Mouse (Mus musculus): Measurements from ENCODE around the gene Sap18. TPM values are rescaled to one million over a fixed set of nuclear protein-coding genes. Genes with fewer than 3 reads are reported as not detected.

The Sap18 gene
- polyA plus RNA-seq, 1 experiment, result 4.9 TPM

DNA sequence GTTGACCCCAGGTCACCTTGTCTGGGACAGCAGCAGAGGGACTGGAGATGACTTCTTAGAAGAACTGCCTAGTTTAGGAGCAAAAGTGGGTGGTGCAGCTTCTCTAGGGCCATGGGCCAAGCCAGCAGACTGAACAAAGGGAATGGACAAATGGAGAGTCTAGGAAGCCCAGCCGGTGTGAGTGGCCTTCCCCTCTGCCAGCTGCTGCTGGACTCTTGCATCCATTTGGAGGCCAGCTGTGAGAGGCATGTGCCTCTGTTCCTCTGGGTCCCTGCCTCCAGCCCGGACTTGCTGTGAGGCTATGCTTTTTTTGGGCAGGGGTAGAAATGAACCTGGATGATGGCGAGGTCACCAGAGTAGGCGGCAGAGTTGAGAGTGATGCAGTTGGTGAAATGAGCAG lies 39.7 kb upstream of the Sap18 start, which contains the start of gene Lats2:
Lats2 (minus strand) TSS at position 152 of the 400 bp plus-strand sequence.
- WGBS, result 95% methylated on average over 4 of the region's 4 CpGs
- H3K36me3 ChIP-seq (ENCODE audit: control insufficient read depth, insufficient read depth, low read length), result no peaks in the 10 kb centered on the region
- H3K4me3 ChIP-seq (ENCODE audit: control insufficient read depth, insufficient read depth, low read length), result no peak within 1 kb of the TSS
- no peaks in the 10 kb centered on the region for H3K4me1 ChIP-seq (replicated peaks; ENCODE audit: control insufficient read depth, insufficient read depth, low read length)
- no peak for DNase-seq
- H3K27me3 ChIP-seq (ENCODE audit: control insufficient read depth, insufficient read depth, low read length), result no peaks in the 10 kb centered on the region
- H3K27ac ChIP-seq (ENCODE audit: control insufficient read depth, insufficient read depth, low read length), result no peak within 1 kb of the TSS
- no peak for TF ChIP-seq CTCF (IDR thresholded peaks at IDR 0.05; ENCODE audit: borderline replicate concordance, control insufficient read depth, extremely low read depth, insufficient read depth, low read length, poor library complexity)
- no peak for TF ChIP-seq POLR2A (IDR thresholded peaks at IDR 0.05; ENCODE audit: control insufficient read depth, extremely low read depth, insufficient read depth, low read length, poor library complexity)

DNA sequence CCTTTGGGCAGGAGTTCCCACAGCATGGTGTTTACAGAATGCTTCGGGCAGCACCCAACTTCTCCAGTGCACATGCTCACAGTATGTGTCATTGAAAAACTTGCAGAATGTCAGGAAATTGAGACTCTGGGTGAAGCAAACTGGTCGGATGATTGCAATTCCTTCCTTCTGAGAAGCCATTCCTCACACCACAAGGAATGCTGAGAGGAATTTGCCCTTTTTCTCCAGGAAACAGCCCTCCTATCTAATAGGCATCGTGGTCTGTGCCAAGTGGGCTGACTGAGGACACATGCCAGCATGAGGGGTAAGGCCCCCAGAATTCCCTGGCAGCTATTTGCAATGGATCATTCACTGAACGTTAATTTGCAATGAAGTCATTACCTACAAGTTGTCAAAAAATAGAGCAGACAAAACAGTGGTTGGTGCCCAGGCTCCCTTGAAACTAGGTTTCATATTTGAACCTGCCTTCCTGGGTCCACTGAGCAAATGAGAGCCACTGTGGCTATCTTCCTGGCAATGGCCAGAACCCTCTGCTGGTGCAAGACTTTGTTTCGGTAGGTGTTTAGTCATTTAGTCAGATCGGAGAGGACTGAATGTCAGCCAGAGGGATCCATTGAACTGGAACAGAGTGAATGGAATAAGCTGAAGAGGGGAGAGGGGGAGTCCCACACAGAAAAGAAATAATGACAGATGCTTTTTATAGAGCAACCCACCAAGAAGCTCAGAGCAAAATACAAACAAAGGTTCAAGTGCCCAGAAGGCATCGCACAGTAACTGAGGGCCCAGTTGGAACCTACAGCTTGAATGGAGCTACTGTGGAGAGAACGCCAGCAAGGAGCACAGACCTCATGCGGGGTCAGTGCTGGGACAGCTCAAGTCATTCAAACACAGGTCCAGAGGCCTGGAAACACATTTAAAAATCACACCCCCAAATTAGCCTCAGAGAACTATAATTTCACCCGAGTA lies 37.2 kb upstream of the Sap18 start:
- Histone ChIP-seq H3K27me3 (ENCODE audit: control insufficient read depth, insufficient read depth, low read length) (no peaks in the 10 kb centered on the region), H3K27ac (ENCODE audit: control insufficient read depth, insufficient read depth, low read length) (no peak overlapping the region), H3K4me1 (replicated peaks; ENCODE audit: control insufficient read depth, insufficient read depth, low read length) (no peaks in the 10 kb centered on the region), H3K36me3 (ENCODE audit: control insufficient read depth, insufficient read depth, low read length) (no peaks in the 10 kb centered on the region), H3K4me3 (ENCODE audit: control insufficient read depth, insufficient read depth, low read length) (no peak overlapping the region)
- DNase-seq, result no peak
- TF ChIP-seq CTCF (IDR thresholded peaks at IDR 0.05; ENCODE audit: borderline replicate concordance, control insufficient read depth, extremely low read depth, insufficient read depth, low read length, poor library complexity) (no peak), POLR2A (IDR thresholded peaks at IDR 0.05; ENCODE audit: control insufficient read depth, extremely low read depth, insufficient read depth, low read length, poor library complexity) (no peak)
- 93% methylated on average over 10 of the region's 10 CpGs for whole genome bisulfite sequencing

DNA sequence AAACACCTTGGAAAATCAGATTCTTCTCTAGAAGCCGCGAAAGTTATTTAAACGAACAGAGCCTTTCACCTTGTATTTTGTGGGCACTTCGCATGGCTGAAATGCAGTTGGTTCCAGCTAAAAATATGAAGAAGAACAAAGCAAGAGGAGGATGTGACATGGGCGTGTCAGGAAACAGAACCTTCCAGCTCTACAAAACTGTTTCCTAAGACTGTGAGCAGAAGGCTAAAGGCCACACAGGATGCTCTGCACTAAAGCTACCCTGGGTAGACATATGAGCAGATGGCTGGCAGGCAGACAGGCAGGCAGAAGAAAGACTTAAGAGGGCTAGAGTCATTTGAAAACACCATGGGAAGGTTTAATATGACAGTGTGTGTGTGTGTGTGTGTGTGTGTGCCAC lies 28.9 kb upstream of the Sap18 start:
- Histone ChIP-seq H3K4me1 (replicated peaks; ENCODE audit: control insufficient read depth, insufficient read depth, low read length) (peaks cover 7% of the 10 kb centered on the region), H3K27ac (ENCODE audit: control insufficient read depth, insufficient read depth, low read length) (no peak overlapping the region), H3K27me3 (ENCODE audit: control insufficient read depth, insufficient read depth, low read length) (no peaks in the 10 kb centered on the region), H3K36me3 (ENCODE audit: control insufficient read depth, insufficient read depth, low read length) (no peaks in the 10 kb centered on the region), H3K4me3 (ENCODE audit: control insufficient read depth, insufficient read depth, low read length) (no peak overlapping the region)
- WGBS, result 42% methylated on average over 5 of the region's 5 CpGs
- no peak for TF ChIP-seq POLR2A (IDR thresholded peaks at IDR 0.05; ENCODE audit: control insufficient read depth, extremely low read depth, insufficient read depth, low read length, poor library complexity)
- TF ChIP-seq CTCF (IDR thresholded peaks at IDR 0.05; ENCODE audit: borderline replicate concordance, control insufficient read depth, extremely low read depth, insufficient read depth, low read length, poor library complexity), result no peak
- DNase-seq, result no peak

DNA sequence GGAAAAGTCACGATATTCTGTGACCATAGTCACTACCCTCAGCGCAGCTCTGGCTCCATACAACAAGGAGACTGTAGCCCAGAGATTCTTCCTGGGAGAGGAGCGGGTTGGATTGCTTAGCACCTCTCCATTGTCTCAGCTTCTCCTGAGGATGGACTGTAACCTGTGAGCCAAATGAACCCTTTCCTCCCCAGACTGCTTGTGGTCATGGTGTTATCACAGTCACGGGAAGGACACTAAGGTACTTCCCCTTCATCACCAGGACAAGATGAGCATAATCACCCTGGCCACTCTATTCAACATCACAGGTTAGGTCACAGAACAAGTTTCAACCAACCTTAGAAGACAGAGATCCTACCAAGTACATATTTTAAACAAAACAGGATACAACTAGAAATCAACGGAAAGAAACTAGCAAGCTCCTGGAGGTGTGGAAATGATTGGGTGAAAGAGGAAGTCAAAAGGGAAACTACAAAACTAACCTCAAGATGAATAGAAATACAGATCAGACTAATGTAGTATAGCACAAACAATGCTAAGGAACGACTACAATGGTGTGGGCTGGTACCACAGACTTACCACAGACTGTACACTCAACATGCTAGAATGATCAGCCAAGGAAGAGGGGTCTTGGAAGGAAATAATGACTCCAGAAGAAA lies 25.7 kb upstream of the Sap18 start:
- 48% methylated on average over 6 of the region's 6 CpGs for WGBS
- Histone ChIP-seq H3K27ac (ENCODE audit: control insufficient read depth, insufficient read depth, low read length) (no peak overlapping the region), H3K4me3 (ENCODE audit: control insufficient read depth, insufficient read depth, low read length) (no peak overlapping the region), H3K27me3 (ENCODE audit: control insufficient read depth, insufficient read depth, low read length) (no peaks in the 10 kb centered on the region), H3K4me1 (replicated peaks; ENCODE audit: control insufficient read depth, insufficient read depth, low read length) (peaks cover 7% of the 10 kb centered on the region), H3K36me3 (ENCODE audit: control insufficient read depth, insufficient read depth, low read length) (no peaks in the 10 kb centered on the region)
- TF ChIP-seq POLR2A (IDR thresholded peaks at IDR 0.05; ENCODE audit: control insufficient read depth, extremely low read depth, insufficient read depth, low read length, poor library complexity) (no peak), CTCF (IDR thresholded peaks at IDR 0.05; ENCODE audit: borderline replicate concordance, control insufficient read depth, extremely low read depth, insufficient read depth, low read length, poor library complexity) (no peak)
- DNase-seq, result no peak

DNA sequence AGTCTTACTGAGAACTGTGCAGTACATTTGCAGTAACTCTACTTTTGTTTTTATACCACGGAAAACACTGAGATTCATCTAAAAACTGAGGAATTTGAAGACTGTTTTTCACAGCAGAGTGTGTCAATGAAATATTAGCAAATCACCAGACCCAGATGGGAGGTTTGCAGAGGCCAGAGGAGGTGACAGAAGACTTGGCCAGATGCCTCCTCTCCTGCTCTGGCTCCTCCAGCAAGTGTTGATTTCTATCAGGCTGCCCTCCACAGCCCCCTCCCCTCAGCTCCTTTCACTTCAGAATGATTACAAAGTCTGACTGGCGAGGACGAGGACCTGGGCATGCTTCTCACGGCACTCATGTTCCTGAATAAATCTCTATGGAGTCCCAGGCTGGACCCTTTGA lies 10.6 kb upstream of the Sap18 start:
- Histone ChIP-seq H3K4me1 (replicated peaks; ENCODE audit: control insufficient read depth, insufficient read depth, low read length) (no peaks in the 10 kb centered on the region), H3K36me3 (ENCODE audit: control insufficient read depth, insufficient read depth, low read length) (no peaks in the 10 kb centered on the region), H3K4me3 (ENCODE audit: control insufficient read depth, insufficient read depth, low read length) (no peak overlapping the region), H3K27ac (ENCODE audit: control insufficient read depth, insufficient read depth, low read length) (no peak overlapping the region), H3K27me3 (ENCODE audit: control insufficient read depth, insufficient read depth, low read length) (no peaks in the 10 kb centered on the region)
- TF ChIP-seq CTCF (IDR thresholded peaks at IDR 0.05; ENCODE audit: borderline replicate concordance, control insufficient read depth, extremely low read depth, insufficient read depth, low read length, poor library complexity), result no peak
- no peak for TF ChIP-seq POLR2A (IDR thresholded peaks at IDR 0.05; ENCODE audit: control insufficient read depth, extremely low read depth, insufficient read depth, low read length, poor library complexity)
- 89% methylated on average over 4 of the region's 4 CpGs for WGBS
- no peak for DNase-seq

DNA sequence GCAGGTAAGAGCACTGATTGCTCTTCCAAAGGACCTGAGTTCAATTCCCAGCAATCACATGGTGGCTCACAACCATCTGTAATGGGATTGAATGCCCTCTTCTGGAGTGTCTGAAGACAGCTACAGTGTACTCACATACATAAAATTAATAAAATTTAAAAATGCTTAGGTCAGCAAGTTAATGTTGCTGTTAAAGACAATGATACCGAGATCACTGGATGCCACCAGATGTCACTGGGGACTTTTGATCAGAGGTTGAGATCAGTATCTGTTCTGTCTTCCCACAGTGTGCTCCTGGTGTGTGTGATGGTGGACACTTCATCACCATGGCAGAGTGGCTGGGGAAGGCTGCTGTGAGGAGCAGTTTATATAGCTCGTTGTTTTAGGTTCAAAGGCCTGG lies 8.7 kb upstream of the Sap18 start:
- no peak for TF ChIP-seq CTCF (IDR thresholded peaks at IDR 0.05; ENCODE audit: borderline replicate concordance, control insufficient read depth, extremely low read depth, insufficient read depth, low read length, poor library complexity)
- TF ChIP-seq POLR2A (IDR thresholded peaks at IDR 0.05; ENCODE audit: control insufficient read depth, extremely low read depth, insufficient read depth, low read length, poor library complexity), result no peak
- Histone ChIP-seq H3K27me3 (ENCODE audit: control insufficient read depth, insufficient read depth, low read length) (no peaks in the 10 kb centered on the region), H3K4me3 (ENCODE audit: control insufficient read depth, insufficient read depth, low read length) (no peak overlapping the region), H3K4me1 (replicated peaks; ENCODE audit: control insufficient read depth, insufficient read depth, low read length) (no peaks in the 10 kb centered on the region), H3K36me3 (ENCODE audit: control insufficient read depth, insufficient read depth, low read length) (no peaks in the 10 kb centered on the region), H3K27ac (ENCODE audit: control insufficient read depth, insufficient read depth, low read length) (no peak overlapping the region)
- 91% methylated on average over 2 of the region's 2 CpGs for WGBS
- no peak for DNase-seq

Measured in thymus, adult 2 months (tissue).